Mouse (Mus musculus) ES-E14 (cell line): ENCODE measurements around the gene Lhfpl2. TPM values are rescaled to one million over a fixed set of nuclear protein-coding genes. Genes with fewer than 3 reads are reported as not detected.
A peak's percentile ranks its signal among the peaks of the same experiment; 100 is the strongest.

Source experiments
- DNase-seq: peaks from one replicate; pipeline ENCODE4 v3.0.0-alpha.2; 2013; ENCODE audit warnings: low read depth, low spot score
- H3K27ac ChIP-seq: 2 replicates; pipeline ENCODE4 v1.5.1; 2012; ENCODE audit warnings: low read depth, mild to moderate bottlenecking, low read length, moderate library complexity, mixed read lengths; ENCODE audit not compliant: poor library complexity, insufficient read depth, severe bottlenecking
- H3K36me3 ChIP-seq: 2 replicates; pipeline ENCODE4 v1.6.1; 2012; ENCODE audit warnings: mild to moderate bottlenecking, low read length, moderate library complexity, mixed read lengths; ENCODE audit not compliant: control insufficient read depth, poor library complexity, insufficient read depth, severe bottlenecking
- H3K4me1 ChIP-seq, 2 experiments: fragments of 150-350 bp in 1 of 2; sonication (generic) in 1 of 2; 2 replicates each; pipeline ENCODE4 v1.6.1; 2012; ENCODE audit warnings: low read length in 2 of 2, mild to moderate bottlenecking in 1 of 2, mixed read lengths in 1 of 2; ENCODE audit not compliant: control insufficient read depth in 2 of 2, insufficient read depth in 2 of 2, poor library complexity in 1 of 2
- H3K4me3 ChIP-seq, 2 experiments: fragments of 150-350 bp in 1 of 2; sonication (generic) in 1 of 2; 2 replicates each; pipeline ENCODE4 v1.5.1; 2012; ENCODE audit warnings: low read length in 2 of 2, low read depth in 1 of 2, mild to moderate bottlenecking in 1 of 2, mixed read lengths in 1 of 2; ENCODE audit not compliant: insufficient read depth in 1 of 2, poor library complexity in 1 of 2, severe bottlenecking in 1 of 2
- H3K9ac ChIP-seq: 2 replicates; pipeline ENCODE4 v1.6.1; 2012; ENCODE audit warnings: low read depth, mild to moderate bottlenecking, low read length, mixed read lengths; ENCODE audit not compliant: poor library complexity, insufficient read depth, severe bottlenecking
- H3K9me3 ChIP-seq: fragments of 150-350 bp; sonication (generic); 2 replicates; pipeline ENCODE4 v1.6.1; 2012; ENCODE audit warnings: low read depth, mild to moderate bottlenecking, low read length; ENCODE audit not compliant: control insufficient read depth, insufficient read depth
- CHD2 ChIP-seq: IDR thresholded peaks from 2 replicates; pipeline ENCODE4 v1.6.1; 2014; ENCODE audit warnings: mild to moderate bottlenecking, low read depth, low read length, inconsistent platforms
- HCFC1 ChIP-seq: IDR thresholded peaks from 2 replicates; pipeline ENCODE4 v1.6.1; 2012; ENCODE audit warnings: low read length, inconsistent platforms, borderline replicate concordance; ENCODE audit not compliant: insufficient read depth
- MAFK ChIP-seq: IDR thresholded peaks from 2 replicates; pipeline ENCODE4 v1.6.1; 2014; ENCODE audit warnings: mild to moderate bottlenecking, low read depth, low read length, inconsistent platforms; ENCODE audit not compliant: insufficient read depth
- ZC3H11A ChIP-seq: IDR thresholded peaks from 2 replicates; pipeline ENCODE4 v1.6.1; 2012; ENCODE audit warnings: low read depth, mild to moderate bottlenecking, inconsistent platforms, low read length, borderline replicate concordance
- ZNF384 ChIP-seq: IDR thresholded peaks from 2 replicates; pipeline ENCODE4 v1.6.1; 2012; ENCODE audit warnings: low read depth, low read length, inconsistent platforms
- in situ Hi-C, 2 experiments: fragments of 600-800 bp; cut with MboI; formaldehyde crosslinking; loops; one replicate each; pipeline ENCODE4 v1.15.1; 2025; ENCODE audit warnings: low sequenced_read_pairs in 2 of 2, inconsistent platforms in 1 of 2; ENCODE audit not compliant: unreplicated experiment in 2 of 2
- total RNA-seq: library from RNA; depleted of rRNA; stranded (reverse); fragments of 300-350 nt; gene quantifications from 2 replicates; pipeline ENCODE4 v1.2.3, GENCODE M21; 2012

The Lhfpl2 gene
- total RNA-seq, 1 experiment, result 8.8 TPM

- Histone ChIP-seq H3K4me3 (no peak overlapping the region), H3K9me3 (no peaks in the 10 kb centered on the region), H3K9ac (no peak overlapping the region), H3K27ac (no peak overlapping the region), H3K36me3 (no peaks in the 10 kb centered on the region), H3K4me1 (no peaks in the 10 kb centered on the region)
- no peak for DNase-seq
- in situ Hi-C loops, result no loop called here
- TF ChIP-seq ZC3H11A, result no peak
- TF ChIP-seq ZNF384, result no peak
- no peak for TF ChIP-seq HCFC1
- no peak for TF ChIP-seq CHD2
- TF ChIP-seq MAFK, result no peak
Measured at GRCm38 (mm10) chr13:94050782-94051181, 6.8 kb upstream of the Lhfpl2 start.

DNA sequence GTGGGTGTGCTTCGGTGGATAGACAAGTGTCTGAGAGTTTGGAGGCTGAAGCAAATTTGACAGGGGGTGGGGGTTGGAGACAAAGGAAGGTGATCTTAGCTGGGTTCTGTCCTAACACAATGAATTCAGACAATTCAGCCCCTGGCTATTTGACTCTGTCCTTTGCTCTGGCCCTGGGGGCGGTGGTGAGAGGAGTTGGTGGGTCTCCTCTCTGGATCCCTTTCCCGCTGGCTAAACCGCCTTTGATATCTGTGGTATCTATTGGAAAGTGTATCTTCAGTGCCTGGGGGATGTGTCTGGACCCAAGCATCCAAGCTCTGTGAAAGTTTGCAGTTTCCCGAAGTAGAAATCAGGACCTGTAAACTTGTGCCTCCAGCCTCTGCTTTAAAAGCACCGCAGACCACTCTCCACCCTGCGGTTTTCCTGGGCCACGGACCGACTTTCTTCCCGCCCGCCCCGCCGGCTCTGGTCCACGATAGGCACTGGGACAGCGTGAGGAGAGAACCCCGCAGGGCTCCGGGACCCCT, 497 bp upstream of the Lhfpl2 start:
- H3K9me3 ChIP-seq, result no peaks in the 10 kb centered on the region
- no peak overlapping the region for H3K27ac ChIP-seq
- peak overlapping the region; percentile 72 to 73 for H3K4me3 ChIP-seq
- H3K36me3 ChIP-seq, result no peaks in the 10 kb centered on the region
- TF ChIP-seq ZC3H11A (no peak), CHD2 (no peak), MAFK (no peak), ZNF384 (no peak), HCFC1 (no peak)
- H3K9ac ChIP-seq, result peak overlapping the region; percentile 71
- DNase-seq, result peak; percentile 47
- H3K4me1 ChIP-seq, result no peaks in the 10 kb centered on the region
- in situ Hi-C loops, result no loop called here

DNA sequence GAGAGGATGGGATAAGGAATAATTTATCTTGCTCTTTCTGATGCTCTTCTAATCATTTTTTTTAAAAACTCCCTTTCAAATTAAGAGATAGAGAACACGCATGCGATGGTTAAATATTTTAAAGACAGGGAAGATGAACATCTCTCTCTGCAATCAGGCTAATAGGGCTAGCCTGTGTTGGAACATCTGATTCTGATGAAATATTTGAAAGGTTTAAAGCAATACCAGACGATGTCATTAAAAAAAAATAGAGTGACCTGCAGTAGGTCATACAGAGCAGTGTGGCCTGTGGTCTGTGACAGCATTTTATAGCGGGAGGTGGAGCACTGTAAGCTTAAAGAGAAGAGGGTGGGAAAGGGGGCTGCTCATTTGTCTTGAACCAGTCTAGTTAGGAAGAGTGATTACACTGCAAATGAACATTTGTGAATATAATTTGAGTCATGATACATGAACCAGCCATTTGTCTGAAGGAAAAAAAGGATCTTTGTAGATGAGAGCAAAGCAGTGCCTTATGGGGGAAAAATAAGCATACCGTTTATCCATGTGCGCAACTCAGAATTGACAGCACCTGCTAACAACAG, 1.1 kb downstream of the Lhfpl2 start:
- no peak for TF ChIP-seq CHD2
- TF ChIP-seq ZNF384, result no peak
- no peak for TF ChIP-seq MAFK
- TF ChIP-seq ZC3H11A, result no peak
- no peak for TF ChIP-seq HCFC1
- Histone ChIP-seq H3K9me3 (no peaks in the 10 kb centered on the region), H3K9ac (no peak overlapping the region), H3K4me1 (peaks cover 0 to 11% of the 10 kb centered on the region in 2 experiments; a peak in 1 of 4 replicates), H3K27ac (no peak overlapping the region), H3K4me3 (peak overlapping the region in 1 of 2 experiments; percentile 73; a peak in 1 of 4 replicates), H3K36me3 (no peaks in the 10 kb centered on the region)
- DNase-seq, result no peak
- in situ Hi-C loops, result no loop called here

GRCm38 (mm10) chr13:94059373-94059772, 1.8 kb downstream of the Lhfpl2 start:
- peaks cover 0 to 11% of the 10 kb centered on the region in 2 experiments; a peak in 1 of 4 replicates for H3K4me1 ChIP-seq
- DNase-seq, result no peak
- no peak overlapping the region for H3K9ac ChIP-seq
- no peaks in the 10 kb centered on the region for H3K9me3 ChIP-seq
- no peak overlapping the region for H3K27ac ChIP-seq
- TF ChIP-seq ZC3H11A (no peak), HCFC1 (no peak), CHD2 (no peak), ZNF384 (no peak), MAFK (no peak)
- no peak overlapping the region for H3K4me3 ChIP-seq
- in situ Hi-C loops, result no loop called here
- no peaks in the 10 kb centered on the region for H3K36me3 ChIP-seq

- TF ChIP-seq ZNF384 (no peak), ZC3H11A (peak; percentile 46; the same call in 1 of the 2 replicates)
- Histone ChIP-seq H3K36me3 (no peaks in the 10 kb centered on the region), H3K27ac (no peak overlapping the region), H3K4me1 (peaks cover 0 to 11% of the 10 kb centered on the region in 2 experiments; a peak in 1 of 4 replicates), H3K9me3 (no peaks in the 10 kb centered on the region), H3K9ac (no peak overlapping the region), H3K4me3 (no peak overlapping the region)
- in situ Hi-C loops, result no loop called here
- no peak for DNase-seq
Measured at GRCm38 (mm10) chr13:94059778-94060177, 2.2 kb downstream of the Lhfpl2 start.
